Mouse (Mus musculus): ENCODE measurements around the gene Med29.

Med29 gene

GRCm38 (mm10) chr7:28354596-28354995 is 37.9 kb downstream of the Med29 start:
- in situ Hi-C loops (cut with MboI, MseI), result no loop called here

- in situ Hi-C loops (cut with MboI, MseI), result no loop called here
Observed at GRCm38 (mm10) chr7:28354113-28354581, 38.4 kb downstream of the Med29 start.

DNA sequence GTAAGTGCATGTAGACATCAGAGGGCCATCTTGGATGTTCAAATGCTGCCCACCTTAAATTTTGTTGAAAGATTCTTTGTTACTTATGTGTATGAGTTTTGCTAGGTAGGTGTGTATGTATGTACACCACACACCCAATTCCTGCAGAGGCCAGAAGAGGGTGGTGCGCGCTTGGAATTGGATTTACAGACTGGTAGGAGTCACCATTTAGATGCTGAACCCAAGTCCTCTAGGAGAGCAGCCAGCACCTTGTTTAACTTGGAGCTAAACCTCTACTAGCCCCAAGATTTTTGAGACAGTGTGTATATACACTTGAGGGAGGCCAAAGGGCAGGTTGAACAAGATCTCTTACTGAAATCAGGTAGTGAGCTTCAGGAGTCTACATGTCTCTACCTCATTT is 39.2 kb downstream of the Med29 start:
- in situ Hi-C loops (cut with MboI, MseI), result no loop called here

GRCm38 (mm10) chr7:28351676-28352191 is 40.8 kb downstream of the Med29 start:
- in situ Hi-C loops (cut with MboI, MseI), result no loop called here

- in situ Hi-C loops (cut with MboI, MseI), result no loop called here
Observed at GRCm38 (mm10) chr7:28350155-28350883, 42.2 kb downstream of the Med29 start, which contains the start of gene Rps16. Gene Rps16, plus strand, starts transcription at chr7:28350652.

GRCm38 (mm10) chr7:28348601-28349000 is 43.9 kb downstream of the Med29 start:
- in situ Hi-C loops (cut with MboI, MseI), result no loop called here

GRCm38 (mm10) chr7:28347746-28348145 is 44.8 kb downstream of the Med29 start:
- in situ Hi-C loops (cut with MboI, MseI), result no loop called here

DNA sequence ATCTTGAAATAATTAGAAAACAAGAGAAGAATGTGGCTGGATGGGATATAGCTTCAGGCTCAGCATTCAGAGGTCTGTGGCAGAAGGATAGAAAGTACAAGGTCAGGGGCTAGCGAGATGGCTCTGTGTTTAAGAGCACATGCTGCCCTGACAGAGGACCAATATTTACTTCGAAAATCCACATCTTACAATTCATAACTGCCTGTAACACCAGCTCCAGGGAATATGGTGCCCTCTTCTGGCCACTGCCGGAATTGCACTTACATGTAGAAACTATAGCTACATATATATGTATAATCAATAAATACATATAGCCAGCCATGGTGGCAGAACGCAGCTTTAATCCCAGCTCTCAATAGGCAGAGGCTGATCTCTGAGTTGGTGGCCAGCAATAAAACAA is 47.9 kb downstream of the Med29 start:
- in situ Hi-C loops (cut with MboI, MseI), result no loop called here

DNA sequence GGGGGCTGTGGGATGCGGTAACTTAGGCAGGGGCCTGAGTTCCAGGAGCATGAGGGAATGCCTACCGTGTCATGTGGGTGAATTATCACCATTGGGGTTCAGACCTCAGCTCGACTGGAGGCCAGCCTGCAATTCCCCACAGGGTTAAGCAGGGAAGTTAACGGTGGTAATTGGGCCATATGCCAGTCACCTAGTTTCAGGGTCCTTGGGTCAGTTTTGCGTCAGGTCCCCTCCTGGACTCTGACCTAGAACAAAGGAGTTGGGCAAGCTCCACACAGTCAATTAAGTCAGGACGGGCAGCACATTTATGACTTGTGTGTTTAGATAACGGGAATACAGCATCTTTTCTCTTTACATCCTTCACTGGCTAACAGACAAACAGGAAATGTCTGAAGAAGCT is 51.1 kb downstream of the Med29 start:
- in situ Hi-C loops (cut with MboI, MseI), result no loop called here

DNA sequence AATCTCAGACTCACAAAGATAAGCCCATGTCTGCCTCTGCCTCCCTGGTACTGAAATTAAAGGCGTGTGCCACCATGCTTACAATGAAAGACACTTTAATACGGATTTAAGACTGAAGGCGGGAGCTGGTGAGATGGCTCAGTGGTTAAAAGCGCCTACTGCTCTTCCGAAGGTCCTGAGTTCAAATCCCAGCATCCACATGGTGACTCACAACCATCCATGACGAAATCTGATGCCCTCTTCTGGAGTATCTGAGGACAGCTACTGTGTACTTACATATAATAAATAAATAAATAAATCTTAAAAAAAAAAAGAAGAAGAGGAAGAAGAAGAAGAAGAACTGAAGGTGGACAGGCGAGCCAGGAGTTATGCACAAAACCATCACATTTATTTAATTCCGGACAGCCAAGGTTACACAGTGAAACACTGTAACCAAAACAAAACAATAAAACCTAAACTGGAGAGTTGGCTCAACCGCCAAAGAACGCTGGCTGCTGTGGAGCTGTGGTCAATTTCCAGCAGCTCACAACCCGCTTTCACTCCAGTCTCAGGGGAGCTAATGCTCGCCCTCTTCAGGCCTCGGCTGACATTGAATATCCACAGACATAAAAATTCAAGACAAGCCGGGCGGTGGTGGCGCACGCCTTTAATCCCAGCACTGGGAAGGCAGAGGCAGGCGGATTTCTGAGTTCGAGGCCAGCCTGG is 53.1 kb downstream of the Med29 start:
- in situ Hi-C loops (cut with MboI, MseI), result no loop called here

DNA sequence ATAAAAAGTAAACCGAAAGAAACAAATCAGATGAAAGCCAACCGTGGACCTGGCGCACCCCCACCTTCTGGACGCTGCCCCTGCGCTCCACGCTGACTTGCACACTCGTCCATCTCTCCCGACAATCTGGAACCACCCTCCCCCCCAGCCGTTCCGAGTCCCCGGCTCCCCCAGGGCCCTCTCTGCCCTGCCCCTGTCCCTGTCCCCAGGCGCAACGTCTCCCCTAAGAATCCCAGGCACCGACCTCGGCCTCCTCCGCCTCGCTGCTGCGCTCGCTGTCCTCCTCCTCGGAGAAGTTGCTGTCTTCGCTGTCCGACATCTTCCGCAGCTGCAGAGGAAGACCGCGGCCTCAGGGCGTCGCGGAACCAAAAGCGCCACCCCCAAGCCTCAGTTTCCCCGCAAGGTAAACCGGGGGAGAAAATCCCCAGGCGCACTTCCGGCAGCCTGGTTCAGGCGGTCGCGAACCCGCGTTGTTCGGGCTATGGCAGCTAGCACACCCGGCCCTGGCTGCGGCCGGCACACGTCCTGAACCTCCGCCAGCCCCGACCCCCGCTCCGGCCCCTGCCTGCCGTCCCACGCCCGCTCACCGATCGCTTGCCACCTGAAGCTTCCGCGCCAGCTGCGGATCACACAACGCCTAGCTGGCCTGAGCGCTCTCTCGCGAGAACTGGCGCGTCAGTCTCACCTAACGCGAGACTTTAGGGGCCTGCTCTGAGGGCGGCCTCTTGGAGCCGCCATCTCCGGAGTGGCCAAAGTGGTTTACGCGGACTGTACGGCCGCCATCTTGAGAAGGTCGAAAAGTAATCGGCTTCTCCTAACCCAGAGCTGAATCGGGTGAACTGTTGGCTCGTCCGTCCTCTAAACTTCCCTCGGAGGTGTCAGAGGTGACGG is 54.2 kb downstream of the Med29 start, which contains the start of gene Supt5:
Gene Supt5 (minus strand): TSS at position 639 of the 891 bp plus-strand sequence.
- in situ Hi-C loops (cut with MboI, MseI), result no loop called here

Measured in T-helper 2 cell (primary cell).